Mouse (Mus musculus) embryonic facial prominence, embryonic 10.5 days (tissue): ENCODE measurements around the gene Rabgap1l. TPM values are rescaled to one million over a fixed set of nuclear protein-coding genes. Genes with fewer than 3 reads are reported as not detected.

ENCODE experiments used
- DNase-seq: peaks from one replicate; pipeline ENCODE4 v3.0.0-alpha.2; 2017; ENCODE audit warnings: low spot score
- H3K27ac ChIP-seq: fragments of 300-500 bp; sonication (generic); replicated peaks from 2 replicates; pipeline ENCODE4 v1.5.1; 2016; ENCODE audit warnings: mild to moderate bottlenecking
- H3K27me3 ChIP-seq: fragments of 300-500 bp; sonication (generic); replicated peaks from 2 replicates; pipeline ENCODE4 v1.6.1; 2016; ENCODE audit warnings: low read depth, mild to moderate bottlenecking; ENCODE audit not compliant: poor library complexity, severe bottlenecking
- H3K36me3 ChIP-seq: fragments of 300-500 bp; sonication (generic); replicated peaks from 2 replicates; pipeline ENCODE4 v1.6.1; 2016; ENCODE audit warnings: mild to moderate bottlenecking, moderate library complexity
- H3K4me1 ChIP-seq: fragments of 300-500 bp; sonication (generic); 2 replicates; pipeline ENCODE4 v1.6.1; 2016
- H3K4me3 ChIP-seq: fragments of 300-500 bp; sonication (generic); 2 replicates; pipeline ENCODE4 v1.5.1; 2016; ENCODE audit warnings: mild to moderate bottlenecking, moderate library complexity
- H3K9me3 ChIP-seq: fragments of 300-500 bp; sonication (generic); 2 replicates; pipeline ENCODE4 v1.6.1; 2016; ENCODE audit warnings: mild to moderate bottlenecking
- WGBS: fragments of 180-500 bp; shearing (Covaris S2); methylation state at CpG from one replicate; pipeline ENCODE4 v1.1.7; 2016; 5-methylcytosine and 5-hydroxymethylcytosine counted together
- polyA plus RNA-seq: library from polyadenylated mRNA; unstranded; fragments of >200 nt; fragmentation: Nextera tagmentation; extraction: Ambion mirVana; gene quantifications from 2 replicates; pipeline ENCODE4 v1.2.1, GENCODE M21; 2016

The Rabgap1l gene
- polyA plus RNA-seq, 1 experiment from 2014 or later: 11.2 TPM

DNA sequence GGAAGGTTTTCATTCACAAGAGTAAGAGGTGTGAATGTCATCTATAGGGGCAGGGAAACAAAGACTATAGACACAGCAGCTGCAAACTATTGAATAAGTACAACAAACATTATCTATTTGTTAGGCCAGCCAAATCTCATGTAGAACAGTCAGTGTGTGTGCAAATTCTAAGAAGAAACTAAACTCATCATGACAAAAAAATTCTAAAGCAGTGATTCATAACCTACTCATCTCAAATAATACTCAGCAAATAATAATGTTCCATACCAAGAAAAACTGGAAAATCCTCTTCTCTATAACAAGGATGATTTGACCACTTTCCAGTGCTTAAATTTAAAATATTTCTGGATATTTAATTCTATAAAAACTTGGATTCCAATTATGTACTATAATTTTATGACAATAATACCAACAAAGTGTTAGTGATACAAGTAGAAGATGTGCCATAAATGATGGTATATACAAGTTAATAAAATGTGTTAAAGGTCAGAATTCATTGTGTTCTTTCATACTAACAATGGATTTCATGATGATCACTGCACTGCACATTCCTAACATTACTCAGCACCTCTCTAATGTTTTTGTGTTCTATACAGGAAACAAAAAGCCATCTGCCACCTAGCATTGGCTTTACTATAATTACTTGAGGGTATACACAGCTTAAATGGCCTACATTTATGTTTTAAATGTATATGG, 196.6 kb downstream of the Rabgap1l start:
- Histone ChIP-seq H3K27me3 (no peaks in the 10 kb centered on the region), H3K27ac (no peak overlapping the region), H3K36me3 (no peaks in the 10 kb centered on the region), H3K9me3 (no peaks in the 10 kb centered on the region), H3K4me1 (peaks cover 7% of the 10 kb centered on the region), H3K4me3 (no peak overlapping the region)
- no peak for DNase-seq

DNA sequence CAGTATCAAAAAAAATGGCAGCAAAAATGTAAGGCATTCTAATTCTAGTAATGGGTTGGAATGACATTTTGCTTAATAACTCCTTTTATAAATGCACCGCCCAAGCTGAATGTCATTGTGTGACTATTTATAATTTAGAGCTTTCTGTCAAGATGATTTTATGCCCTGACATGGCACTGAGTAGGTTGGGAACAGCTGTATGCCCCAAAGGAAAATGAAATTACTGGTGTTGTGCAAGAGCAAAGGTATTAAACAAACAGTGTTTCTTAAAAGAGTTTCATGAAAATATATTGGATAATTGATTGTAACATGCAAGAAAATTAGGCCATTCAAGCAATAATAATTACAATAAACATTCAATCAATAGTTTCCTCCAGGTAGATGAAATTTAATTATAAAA, 198.4 kb downstream of the Rabgap1l start:
- Histone ChIP-seq H3K36me3 (no peaks in the 10 kb centered on the region), H3K27ac (no peak overlapping the region), H3K9me3 (no peaks in the 10 kb centered on the region), H3K4me3 (no peak overlapping the region), H3K27me3 (no peaks in the 10 kb centered on the region), H3K4me1 (peaks cover 7% of the 10 kb centered on the region)
- WGBS: 75% methylated on average over 1 of the region's 1 CpGs
- no peak for DNase-seq

DNA sequence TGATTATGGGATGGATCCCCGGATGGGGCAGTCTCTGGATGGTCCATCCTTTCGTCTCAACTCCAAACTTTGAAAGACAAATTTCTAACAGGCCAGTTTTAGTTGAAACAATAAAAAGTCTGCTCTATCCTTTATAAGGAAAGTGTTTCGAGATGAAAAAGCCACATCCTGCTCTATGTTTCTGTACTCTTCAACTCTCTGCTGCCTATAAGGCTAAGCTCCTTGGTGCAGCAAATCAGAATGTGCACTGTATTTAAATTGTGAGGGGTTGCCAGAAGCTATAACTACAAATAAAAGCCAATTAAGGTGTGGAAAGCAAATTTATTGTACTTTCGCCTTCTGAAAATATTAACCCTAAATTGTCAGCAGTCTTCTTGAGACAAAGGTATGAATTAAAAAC, 198.9 kb downstream of the Rabgap1l start:
- Histone ChIP-seq H3K4me3 (no peak overlapping the region), H3K36me3 (no peaks in the 10 kb centered on the region), H3K9me3 (no peaks in the 10 kb centered on the region), H3K27ac (no peak overlapping the region), H3K4me1 (peaks cover 7% of the 10 kb centered on the region), H3K27me3 (no peaks in the 10 kb centered on the region)
- 92% methylated on average over 4 of the region's 4 CpGs for WGBS
- DNase-seq: no peak

DNA sequence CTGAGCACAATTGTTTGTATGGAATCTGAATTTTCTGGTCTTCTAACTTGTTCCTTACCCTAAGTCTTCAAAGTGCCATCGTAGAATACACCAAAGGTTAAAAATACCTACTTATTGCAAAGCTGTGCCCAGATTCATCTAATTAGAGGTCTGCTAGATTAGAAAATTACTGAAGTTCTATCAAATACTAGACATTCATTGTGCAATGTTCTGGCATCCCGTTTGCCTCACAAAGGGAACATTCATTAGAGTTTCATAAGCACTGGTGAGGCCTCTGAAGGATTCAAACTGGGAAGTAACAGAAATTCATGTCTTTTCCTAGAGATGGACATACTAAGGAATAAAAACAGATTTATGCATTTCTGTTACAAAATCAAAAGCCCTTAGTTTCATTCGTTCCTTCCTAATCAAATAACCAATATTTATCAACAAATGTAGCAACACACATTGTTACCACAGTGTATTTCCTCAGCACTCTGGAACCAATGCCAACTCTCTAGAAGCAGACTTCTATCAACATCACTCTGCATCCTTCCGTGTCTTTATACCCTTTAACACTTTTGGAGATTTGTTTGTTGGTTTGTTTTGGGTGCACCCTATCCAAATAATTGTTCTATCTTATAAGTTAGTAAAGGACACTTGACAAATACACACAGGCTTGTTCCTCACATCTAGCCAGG, 204.0 kb downstream of the Rabgap1l start:
- no peak for DNase-seq
- Histone ChIP-seq H3K27me3 (no peaks in the 10 kb centered on the region), H3K4me1 (no peaks in the 10 kb centered on the region), H3K36me3 (no peaks in the 10 kb centered on the region), H3K9me3 (no peaks in the 10 kb centered on the region), H3K27ac (no peak overlapping the region), H3K4me3 (no peak overlapping the region)
- 74% methylated on average over 4 of the region's 4 CpGs for WGBS

DNA sequence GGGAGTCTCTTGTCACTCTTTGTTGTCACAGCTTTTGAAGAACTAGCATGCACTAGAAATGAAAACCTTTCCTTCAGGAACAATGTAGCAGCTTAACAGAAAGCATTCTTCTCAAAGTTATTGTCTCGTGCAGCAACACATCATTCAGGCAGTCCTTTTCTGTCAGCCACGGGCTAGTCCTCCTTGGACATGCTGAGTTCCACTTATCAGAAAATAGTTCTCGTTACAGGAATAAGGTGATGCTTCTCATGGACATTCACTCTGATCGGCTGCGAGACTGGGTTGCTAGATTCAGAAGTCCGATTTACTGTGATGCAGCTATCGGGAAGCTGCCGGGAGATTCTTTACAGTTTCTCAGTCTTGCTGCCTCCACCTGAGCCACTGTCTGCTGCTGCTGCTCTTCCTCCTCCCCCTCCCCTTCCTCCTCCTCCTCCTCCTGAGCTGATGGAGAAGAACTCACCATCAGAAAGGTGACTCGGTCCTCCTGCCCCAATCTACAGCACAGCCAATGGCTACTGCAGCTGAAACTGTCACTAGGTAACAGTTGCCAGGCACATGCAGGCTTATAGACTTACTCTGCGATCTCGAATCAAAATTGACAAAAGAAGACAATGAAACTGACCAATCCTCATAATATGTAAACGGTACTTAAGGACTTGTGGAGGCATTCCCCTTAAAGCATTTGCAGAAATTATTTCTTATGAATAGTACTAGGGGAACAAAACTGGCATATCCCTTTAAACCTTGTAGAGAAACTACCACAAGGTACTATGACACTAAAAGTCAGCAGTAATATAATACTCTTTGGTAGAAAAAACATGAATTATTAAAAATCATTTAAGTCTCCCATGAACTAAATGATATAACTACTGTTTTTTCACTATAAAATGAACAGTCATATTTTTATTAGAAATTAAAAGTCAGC, 213.4 kb downstream of the Rabgap1l start:
- Histone ChIP-seq H3K27me3 (no peaks in the 10 kb centered on the region), H3K27ac (no peak overlapping the region), H3K36me3 (no peaks in the 10 kb centered on the region), H3K4me3 (no peak overlapping the region), H3K4me1 (0 out of 2 replicates have a peak, but pooled peaks cover 3% of the 10 kb centered on the region), H3K9me3 (no peaks in the 10 kb centered on the region)
- 73% methylated on average over 12 of the region's 12 CpGs for WGBS
- DNase-seq: no peak

DNA sequence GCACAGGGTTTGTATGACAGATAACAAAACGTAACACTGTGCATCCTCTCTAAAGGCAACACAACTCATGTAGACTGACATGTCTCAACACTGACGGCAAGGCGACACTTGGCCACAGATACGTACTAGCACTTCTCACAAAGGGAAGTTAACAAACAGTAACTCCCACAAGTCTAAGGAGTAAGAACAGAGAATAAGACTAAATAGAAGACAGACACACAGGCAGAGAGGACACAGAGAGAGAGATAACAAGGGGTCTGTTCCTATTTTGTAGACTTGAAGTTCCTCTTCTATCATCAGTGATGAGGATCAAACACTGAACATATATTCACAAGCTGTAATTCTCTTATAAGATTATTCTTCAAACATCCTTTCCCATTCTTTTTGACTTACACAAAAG, 216.9 kb downstream of the Rabgap1l start:
- no peak for DNase-seq
- Histone ChIP-seq H3K27ac (no peak overlapping the region), H3K36me3 (no peaks in the 10 kb centered on the region), H3K4me1 (0 out of 2 replicates have a peak, but pooled peaks cover 3% of the 10 kb centered on the region), H3K9me3 (no peaks in the 10 kb centered on the region), H3K27me3 (no peaks in the 10 kb centered on the region), H3K4me3 (no peak overlapping the region)
- 86% methylated on average over 4 of the region's 4 CpGs for WGBS

DNA sequence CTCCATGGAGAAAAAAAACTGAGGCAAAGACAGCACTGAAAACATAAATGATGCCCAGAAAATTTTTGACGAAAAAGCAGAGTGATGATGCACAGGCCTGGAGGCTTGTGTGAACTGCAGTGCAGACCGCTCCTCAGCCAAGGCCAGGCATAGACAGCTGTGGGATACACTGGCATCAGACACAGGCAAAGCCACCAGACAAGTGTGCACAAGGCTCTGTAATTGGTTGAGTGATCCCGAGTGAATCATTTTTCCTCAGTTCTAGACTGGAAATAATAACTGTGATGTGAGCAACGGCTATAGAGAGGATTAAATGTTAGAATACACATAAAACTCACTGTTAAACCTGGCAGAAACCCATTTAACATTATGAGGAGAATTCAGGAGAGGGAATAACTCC, 219.0 kb downstream of the Rabgap1l start:
- Histone ChIP-seq H3K36me3 (no peaks in the 10 kb centered on the region), H3K4me3 (no peak overlapping the region), H3K27ac (no peak overlapping the region), H3K4me1 (no peaks in the 10 kb centered on the region), H3K27me3 (no peaks in the 10 kb centered on the region), H3K9me3 (no peaks in the 10 kb centered on the region)
- no peak for DNase-seq
- WGBS: 84% methylated on average over 4 of the region's 4 CpGs

DNA sequence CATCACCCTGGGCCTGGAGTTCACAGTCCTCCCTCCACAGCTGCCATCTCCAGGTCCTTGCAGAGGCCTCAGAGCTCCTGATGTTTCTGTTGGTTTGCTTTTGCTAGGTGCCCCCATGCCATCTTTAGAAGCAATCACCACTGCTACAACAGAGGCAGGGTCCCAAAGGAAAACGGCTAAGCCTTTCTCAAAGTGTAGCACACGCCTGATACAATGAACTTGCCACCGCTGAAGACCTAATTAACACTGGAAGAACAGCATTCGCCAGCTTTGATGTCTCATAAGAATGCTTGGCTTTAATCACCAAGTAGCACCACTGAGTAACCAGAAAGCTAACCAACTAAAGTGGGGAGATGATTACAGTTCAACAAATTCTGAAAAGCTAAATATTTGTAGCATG, 226.6 kb downstream of the Rabgap1l start:
- Histone ChIP-seq H3K9me3 (no peaks in the 10 kb centered on the region), H3K4me3 (no peak overlapping the region), H3K36me3 (no peaks in the 10 kb centered on the region), H3K27ac (no peak overlapping the region), H3K4me1 (0 out of 2 replicates have a peak, but pooled peaks cover 3% of the 10 kb centered on the region), H3K27me3 (no peaks in the 10 kb centered on the region)
- WGBS: 48% methylated on average over 4 of the region's 4 CpGs
- DNase-seq: no peak

DNA sequence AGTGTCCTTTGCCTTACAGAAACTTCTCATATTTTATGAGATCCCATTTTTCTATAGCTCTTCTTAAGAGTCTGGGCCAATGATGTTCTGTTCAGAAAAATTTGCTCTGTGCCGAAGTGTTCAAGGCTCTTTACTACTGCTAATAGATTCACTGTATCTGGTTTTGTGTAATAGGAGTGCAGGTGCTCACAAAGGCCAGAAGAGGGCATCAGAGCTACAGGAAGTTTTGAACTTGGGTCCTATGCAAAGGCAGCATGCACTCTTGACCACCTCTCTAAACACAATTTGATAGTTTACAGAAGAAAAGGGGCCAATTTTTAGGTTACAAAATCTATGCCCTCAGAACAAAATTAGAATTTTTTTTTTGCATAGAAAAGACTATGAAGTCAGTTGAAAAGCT, 231.6 kb downstream of the Rabgap1l start:
- DNase-seq: no peak
- Histone ChIP-seq H3K27ac (no peak overlapping the region), H3K4me3 (no peak overlapping the region), H3K36me3 (no peaks in the 10 kb centered on the region), H3K27me3 (no peaks in the 10 kb centered on the region), H3K9me3 (no peaks in the 10 kb centered on the region), H3K4me1 (0 out of 2 replicates have a peak, but pooled peaks cover 1% of the 10 kb centered on the region)
- 73% methylated on average over 1 of the region's 1 CpGs for WGBS

DNA sequence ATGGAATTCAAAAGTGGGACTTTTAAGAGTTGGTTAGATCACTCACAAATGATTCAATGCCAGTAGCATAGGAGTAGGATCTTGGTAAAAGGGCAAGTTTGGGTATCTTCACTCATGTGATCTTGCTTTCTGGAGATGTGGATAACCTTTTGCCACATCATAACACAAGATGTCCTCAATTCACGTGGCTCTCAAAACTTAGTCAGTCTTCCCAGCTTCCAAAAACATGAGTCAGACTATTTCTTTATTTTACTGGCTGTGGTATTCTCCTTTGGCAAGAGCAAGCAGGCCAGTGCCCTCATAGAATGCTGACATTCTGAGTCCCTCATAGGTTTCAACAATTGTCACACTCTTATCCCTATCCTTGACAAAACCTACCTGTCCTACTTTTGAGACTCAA, 242.4 kb downstream of the Rabgap1l start:
- 76% methylated on average over 1 of the region's 1 CpGs for WGBS
- no peak for DNase-seq
- Histone ChIP-seq H3K27me3 (no peaks in the 10 kb centered on the region), H3K27ac (no peak overlapping the region), H3K9me3 (no peaks in the 10 kb centered on the region), H3K36me3 (no peaks in the 10 kb centered on the region), H3K4me3 (no peak overlapping the region), H3K4me1 (peaks cover 11% of the 10 kb centered on the region)

DNA sequence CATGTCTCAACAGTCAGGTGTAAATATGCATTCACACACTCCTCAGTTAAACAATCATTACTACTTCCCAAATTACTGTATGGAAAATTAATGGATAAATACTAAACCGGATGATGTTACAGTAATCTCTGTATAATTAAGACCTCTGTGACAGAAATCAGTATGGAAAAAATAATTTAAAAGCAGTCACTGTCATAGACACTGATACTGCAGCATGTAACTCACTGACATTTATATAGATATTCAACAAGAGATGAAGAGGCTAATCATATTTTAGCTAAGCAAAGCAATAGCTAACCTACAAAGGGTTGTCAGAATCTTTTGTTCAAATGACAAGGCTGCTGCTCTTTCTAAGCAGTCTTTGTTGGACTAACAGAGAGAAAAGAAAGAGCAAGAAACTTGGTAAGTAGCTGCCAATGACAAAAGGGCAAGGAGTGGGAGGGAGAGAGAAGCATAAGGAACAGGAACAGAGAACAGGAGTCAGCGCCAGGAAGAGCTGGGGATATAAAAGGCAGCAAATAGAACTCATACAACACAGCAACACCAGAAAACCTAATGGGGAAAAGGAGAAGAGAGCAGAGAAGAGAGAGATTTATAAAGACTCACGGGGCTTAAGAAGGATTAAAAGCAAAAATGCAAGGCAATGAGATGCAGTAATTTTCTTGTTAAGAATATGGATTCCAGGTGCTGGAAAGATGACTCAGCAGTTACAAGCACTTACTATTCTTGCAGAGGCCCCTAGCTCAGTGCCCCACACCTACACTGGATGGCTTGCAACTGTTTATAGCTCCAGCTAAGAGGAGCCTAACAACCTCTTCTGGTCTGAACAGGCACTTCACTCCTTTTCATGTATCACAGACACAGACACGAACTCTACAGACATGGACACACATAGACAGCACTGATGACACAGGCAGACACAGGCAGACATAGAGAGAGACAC, 244.8 kb downstream of the Rabgap1l start:
- Histone ChIP-seq H3K4me1 (peaks cover 11% of the 10 kb centered on the region), H3K4me3 (no peak overlapping the region), H3K9me3 (no peaks in the 10 kb centered on the region), H3K36me3 (no peaks in the 10 kb centered on the region), H3K27me3 (no peaks in the 10 kb centered on the region), H3K27ac (no peak overlapping the region)
- DNase-seq: peak; percentile 14
- WGBS: 53% methylated on average over 4 of the region's 4 CpGs

DNA sequence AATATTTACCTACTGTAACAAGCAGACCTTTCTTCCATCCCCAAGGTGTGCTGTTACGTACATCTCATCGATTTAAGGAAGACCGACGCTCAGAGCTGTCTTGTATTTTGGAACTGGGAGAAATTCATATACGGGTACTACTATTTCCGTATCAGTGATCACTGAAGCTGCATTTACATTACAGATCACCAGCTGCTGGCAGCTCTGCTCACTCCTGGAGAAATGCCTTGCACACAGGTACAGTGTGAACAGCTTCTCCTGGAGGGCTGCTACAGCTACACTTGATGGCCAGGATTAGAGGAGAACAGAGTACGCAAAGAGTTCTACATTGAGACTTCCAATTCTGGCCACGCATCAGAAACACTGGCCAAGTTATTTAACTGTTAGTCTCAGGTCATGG, 257.4 kb downstream of the Rabgap1l start:
- Histone ChIP-seq H3K9me3 (no peaks in the 10 kb centered on the region), H3K36me3 (no peaks in the 10 kb centered on the region), H3K27ac (no peak overlapping the region), H3K4me1 (no peaks in the 10 kb centered on the region), H3K4me3 (no peak overlapping the region), H3K27me3 (no peaks in the 10 kb centered on the region)
- no peak for DNase-seq
- 93% methylated on average over 8 of the region's 8 CpGs for WGBS
